Mouse (Mus musculus): ENCODE measurements around the gene Cers1. TPM values are rescaled to one million over a fixed set of nuclear protein-coding genes. Genes with fewer than 3 reads are reported as not detected.

Cers1 gene
- total RNA-seq, 2 experiments from 2014 or later: 112 to 116 TPM

GRCm38 (mm10) chr8:70313399-70313798, 2.2 kb upstream of the Cers1 start:
- DNase-seq (ENCODE audit: low spot score in 2 of 2): no peak

- DNase-seq (ENCODE audit: low spot score in 2 of 2): peak; percentile 89 to 95
These were observed 1.2 kb downstream of the Cers1 start for GRCm38 (mm10) chr8:70316511-70317504.

- no peak for DNase-seq (ENCODE audit: low spot score in 2 of 2)
These were observed 2.3 kb downstream of the Cers1 start for GRCm38 (mm10) chr8:70317872-70318271.

GRCm38 (mm10) chr8:70323716-70324115, 8.1 kb downstream of the Cers1 start:
- DNase-seq (ENCODE audit: low spot score in 2 of 2): no peak

GRCm38 (mm10) chr8:70327512-70327911, 11.9 kb downstream of the Cers1 start:
- no peak for DNase-seq (ENCODE audit: low spot score in 2 of 2)

- no peak for DNase-seq (ENCODE audit: low spot score in 2 of 2)
These were observed 13.7 kb downstream of the Cers1 start, which contains the start of gene Gdf1 for GRCm38 (mm10) chr8:70329124-70329834. Gene Gdf1, plus strand, starts transcription at chr8:70329817.

GRCm38 (mm10) chr8:70329835-70330740, 14.5 kb downstream of the Cers1 start:
- no peak for DNase-seq (ENCODE audit: low spot score in 2 of 2)

DNA sequence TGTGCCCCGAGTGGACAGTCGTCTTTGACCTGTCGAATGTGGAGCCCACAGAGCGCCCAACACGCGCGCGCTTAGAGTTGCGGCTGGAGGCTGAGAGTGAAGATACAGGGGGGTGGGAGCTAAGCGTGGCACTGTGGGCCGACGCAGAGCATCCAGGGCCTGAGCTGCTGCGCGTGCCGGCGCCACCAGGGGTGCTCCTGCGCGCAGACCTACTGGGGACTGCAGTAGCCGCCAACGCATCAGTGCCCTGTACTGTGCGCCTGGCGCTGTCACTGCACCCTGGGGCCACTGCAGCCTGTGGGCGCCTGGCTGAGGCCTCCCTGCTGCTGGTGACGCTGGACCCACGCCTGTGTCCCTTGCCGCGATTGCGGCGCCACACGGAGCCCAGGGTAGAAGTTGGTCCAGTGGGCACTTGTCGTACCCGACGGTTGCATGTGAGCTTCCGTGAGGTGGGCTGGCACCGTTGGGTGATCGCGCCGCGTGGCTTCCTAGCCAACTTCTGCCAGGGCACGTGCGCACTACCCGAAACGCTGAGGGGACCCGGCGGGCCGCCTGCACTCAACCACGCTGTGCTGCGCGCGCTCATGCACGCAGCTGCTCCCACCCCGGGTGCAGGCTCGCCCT, 15.3 kb downstream of the Cers1 start:
- peak; percentile 59 to 77 for DNase-seq (ENCODE audit: low spot score in 2 of 2)

GRCm38 (mm10) chr8:70331526-70331925, 16.0 kb downstream of the Cers1 start:
- no peak for DNase-seq (ENCODE audit: low spot score in 2 of 2)

DNA sequence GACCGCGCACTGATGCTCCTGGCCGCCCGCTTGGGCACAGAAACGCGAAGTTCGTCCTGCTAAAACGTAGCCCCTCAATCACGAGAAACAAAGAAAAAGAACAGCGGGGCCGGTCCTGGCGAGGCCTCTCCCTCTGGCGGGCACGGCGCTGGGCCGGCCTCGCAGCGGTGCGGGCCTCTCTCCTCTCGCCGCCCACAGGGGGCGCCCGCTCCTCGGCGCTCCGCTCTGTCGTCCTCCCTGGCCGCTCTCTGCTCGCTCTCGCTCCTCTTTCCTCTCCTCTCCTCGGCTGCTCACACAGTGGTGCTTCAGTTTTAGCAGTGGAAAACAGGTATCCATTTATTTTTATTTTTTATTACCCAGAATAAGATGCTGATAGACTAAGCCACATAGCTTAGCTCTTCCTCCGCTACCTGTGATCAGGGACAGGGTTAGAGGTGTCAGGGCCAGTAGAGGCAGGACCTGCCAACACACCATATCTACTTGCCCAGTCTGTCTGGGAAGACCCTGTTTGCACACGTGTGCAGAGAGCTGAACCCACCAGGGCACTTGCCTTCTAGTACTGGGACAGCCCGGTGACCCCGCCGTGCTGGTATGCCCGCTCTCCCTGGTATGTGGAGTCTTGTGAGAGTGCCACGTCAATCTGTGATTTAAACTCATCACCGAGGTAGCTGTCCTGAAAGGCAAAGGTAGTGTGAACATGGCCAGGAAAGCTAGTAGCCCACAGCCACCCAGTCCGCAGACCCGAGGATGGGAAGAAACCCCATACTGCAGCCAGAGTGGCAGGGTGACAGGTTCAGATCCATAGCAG, 16.7 kb downstream of the Cers1 start:
- peak; percentile 66 to 80 for DNase-seq (ENCODE audit: low spot score in 2 of 2)

- DNase-seq (ENCODE audit: low spot score in 2 of 2): no peak
These were observed 17.3 kb downstream of the Cers1 start for GRCm38 (mm10) chr8:70332878-70333202.

DNA sequence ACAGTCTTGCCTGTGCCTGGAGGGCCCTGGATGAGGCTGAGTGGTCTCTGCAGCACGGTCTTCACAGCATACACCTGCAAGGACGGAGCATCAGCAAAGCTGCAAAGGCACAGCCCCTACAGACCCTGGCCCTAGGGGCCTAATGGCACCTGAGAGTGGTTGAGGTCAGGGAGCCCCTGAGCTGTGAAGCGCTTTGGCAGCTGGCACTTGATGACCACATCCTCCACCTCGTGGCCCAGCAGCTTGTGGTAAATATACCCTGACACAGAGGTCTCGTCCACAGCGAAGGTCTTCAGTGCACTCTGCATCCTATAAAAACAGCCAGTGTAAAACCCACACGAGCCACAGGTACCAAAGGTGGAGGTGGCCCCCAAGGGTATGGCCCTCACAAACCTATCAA, 23.4 kb downstream of the Cers1 start:
- no peak for DNase-seq (ENCODE audit: low spot score in 2 of 2)

DNA sequence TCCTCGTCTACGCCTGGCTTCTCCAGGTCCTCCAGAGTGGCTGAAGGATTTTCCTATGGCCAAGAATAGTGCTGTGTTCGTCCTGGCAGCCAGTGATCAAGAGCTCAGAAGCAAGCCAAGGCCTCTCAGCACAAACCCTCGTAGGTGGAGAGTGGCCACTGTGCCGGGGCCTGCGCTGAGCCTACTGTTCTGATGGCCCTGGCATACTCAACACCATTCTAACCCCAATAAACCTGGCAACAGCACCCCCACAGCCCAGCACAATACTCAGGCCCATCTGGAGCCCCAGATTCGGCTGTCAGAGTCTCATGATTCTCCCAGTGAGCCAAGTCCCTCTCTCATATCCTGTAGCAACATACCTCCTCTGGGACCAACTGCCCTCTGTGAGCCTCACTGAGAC, 25.1 kb downstream of the Cers1 start:
- DNase-seq (ENCODE audit: low spot score in 2 of 2): peak in 1 of 2 experiments; percentile 53

- DNase-seq (ENCODE audit: low spot score in 2 of 2): no peak
These were observed 26.4 kb downstream of the Cers1 start for GRCm38 (mm10) chr8:70342007-70342406.

- DNase-seq (ENCODE audit: low spot score in 2 of 2): no peak
These were observed 27.5 kb downstream of the Cers1 start for GRCm38 (mm10) chr8:70343076-70343475.

DNA sequence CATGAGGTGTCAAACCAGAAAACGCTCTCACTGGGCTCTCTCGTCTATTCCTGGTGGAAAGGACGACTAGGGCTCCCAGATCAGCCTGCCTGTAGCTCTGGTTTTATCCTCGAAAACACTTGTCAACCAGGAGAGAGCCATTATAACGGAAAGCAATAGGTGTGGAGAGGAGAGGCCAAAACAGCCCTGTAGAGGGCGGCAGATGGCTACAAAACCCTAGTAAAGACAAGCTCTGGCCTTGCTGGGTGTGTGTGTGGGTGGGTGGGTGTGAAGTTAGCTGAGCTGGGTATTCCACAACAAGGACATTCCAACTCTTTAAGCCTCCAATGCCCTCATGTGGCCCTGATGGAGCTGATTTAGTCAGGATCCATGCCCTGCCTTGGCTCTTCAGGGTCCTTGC, 28.1 kb downstream of the Cers1 start:
- DNase-seq (ENCODE audit: low spot score in 2 of 2): peak in 1 of 2 experiments; percentile 75

- no peak for DNase-seq (ENCODE audit: low spot score in 2 of 2)
These were observed 28.7 kb downstream of the Cers1 start for GRCm38 (mm10) chr8:70344279-70344678.

- DNase-seq (ENCODE audit: low spot score in 2 of 2): no peak
These were observed 31.9 kb downstream of the Cers1 start for GRCm38 (mm10) chr8:70347443-70347842.

DNA sequence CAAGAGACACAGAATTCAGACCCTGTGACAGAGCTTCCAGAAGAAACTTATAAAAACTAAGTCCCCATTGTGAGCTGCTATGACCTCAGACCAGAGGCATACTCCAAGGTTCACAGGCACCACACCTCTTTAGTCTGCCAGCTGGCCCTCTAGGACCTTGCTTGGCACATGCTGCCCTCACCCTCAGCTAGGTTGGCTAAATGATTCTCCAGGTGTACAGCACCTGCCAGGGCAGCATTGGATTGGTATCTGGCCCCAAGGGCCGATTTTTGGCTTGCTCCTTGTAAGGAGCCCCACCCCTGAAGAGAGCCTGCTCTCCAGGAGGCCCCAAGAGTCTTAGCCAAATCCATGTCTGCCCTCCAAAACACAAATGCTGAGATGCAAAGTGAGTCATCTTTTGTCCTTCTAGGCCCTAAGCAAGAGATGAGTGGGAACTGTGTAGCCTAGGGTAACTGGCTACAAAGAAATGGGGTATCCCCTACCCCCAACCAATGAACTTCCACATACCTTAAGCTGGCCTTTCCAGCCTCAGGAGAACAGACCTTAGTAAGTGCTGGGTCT, 32.4 kb downstream of the Cers1 start:
- no peak for DNase-seq (ENCODE audit: low spot score in 2 of 2)

All from layer of hippocampus, adult 18-20 months (tissue).